Mouse (Mus musculus): ENCODE measurements around the gene Sema4c. TPM values are rescaled to one million over a fixed set of nuclear protein-coding genes. Genes with fewer than 3 reads are reported as not detected.

Gene Sema4c
- total and polyA plus RNA-seq, 3 experiments, result 0.19 to 1.4 TPM; not detected in 1

DNA sequence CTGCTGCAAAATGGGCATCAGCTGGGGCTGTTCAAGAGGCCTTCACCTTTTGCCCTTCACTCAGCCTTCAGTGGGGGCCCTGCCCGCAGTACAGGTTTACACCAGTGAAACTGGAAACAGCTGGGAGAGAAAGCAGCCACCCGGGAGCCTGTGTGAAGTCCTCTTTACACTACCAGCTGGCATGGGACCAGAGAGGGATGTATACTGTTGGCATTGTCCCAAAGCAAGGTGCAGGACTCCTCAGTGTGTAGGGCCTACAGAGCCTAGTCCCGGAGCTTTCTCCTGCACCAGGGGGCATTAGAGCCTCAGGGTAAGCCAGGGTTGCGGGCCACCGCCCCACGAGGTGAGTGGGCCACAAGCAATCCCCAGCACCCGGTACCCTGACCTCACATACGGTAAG, 27.7 kb downstream of the Sema4c start:
- H3K9me3 ChIP-seq (replicated peaks; ENCODE audit: insufficient read depth, low read length), result no peaks in the 10 kb centered on the region
- H3K27ac ChIP-seq (ENCODE audit: control insufficient read depth, low read depth, low read length), result no peak overlapping the region
- no peak for DNase-seq (ENCODE audit: low read depth, low spot score)
- H3K4me1 ChIP-seq (ENCODE audit: control insufficient read depth in 1 of 2, insufficient read depth in 2 of 2, low read length in 2 of 2), result peaks cover 0 to 7% of the 10 kb centered on the region in 2 experiments; a peak in 2 of 4 replicates
- TF ChIP-seq JUND (IDR thresholded peaks at IDR 0.05; ENCODE audit: low read depth, low read length), result no peak
- 0 out of 2 replicates have a peak, but pooled peaks have one; percentile 20 for TF ChIP-seq POLR2AphosphoS2 (IDR thresholded peaks at IDR 0.05; ENCODE audit: low read length)
- H3K36me3 ChIP-seq (ENCODE audit: control insufficient read depth in 1 of 2, insufficient read depth in 2 of 2, low read length in 2 of 2), result peaks cover 0 to 5% of the 10 kb centered on the region in 2 experiments; a peak in 2 of 4 replicates
- H3K4me3 ChIP-seq (ENCODE audit: control insufficient read depth in 1 of 2, insufficient read depth in 1 of 2, low read depth in 2 of 2, low read length in 2 of 2), result no peak overlapping the region
- H3K9ac ChIP-seq (ENCODE audit: control insufficient read depth, low read depth, low read length, poor library complexity, severe bottlenecking), result no peak overlapping the region
- H3K27me3 ChIP-seq (ENCODE audit: control insufficient read depth in 1 of 2, insufficient read depth in 2 of 2, low read length in 2 of 2), result no peaks in the 10 kb centered on the region
- H3K79me2 ChIP-seq (ENCODE audit: control insufficient read depth, insufficient read depth, low read length, poor library complexity), result no peaks in the 10 kb centered on the region

DNA sequence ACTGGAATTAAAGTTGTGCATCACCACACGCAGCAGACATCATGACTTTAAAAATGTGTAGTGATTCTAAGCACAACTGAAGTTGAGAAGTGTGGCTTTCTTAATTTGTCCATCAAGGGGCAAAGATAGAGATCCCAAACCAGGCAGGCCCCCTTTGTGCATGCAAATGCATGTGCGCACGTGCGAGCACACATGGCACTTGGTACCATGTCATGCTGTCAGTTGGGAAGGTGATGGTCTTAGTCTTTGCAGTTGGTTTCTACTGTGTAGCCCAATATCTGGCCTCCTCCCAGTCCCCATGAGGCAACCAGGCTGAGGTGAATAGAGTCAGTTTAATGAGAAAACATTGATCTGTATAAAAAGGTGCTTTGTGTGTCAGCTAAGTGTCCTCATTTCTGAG, 28.3 kb downstream of the Sema4c start:
- Histone ChIP-seq H3K79me2 (ENCODE audit: control insufficient read depth, insufficient read depth, low read length, poor library complexity) (no peaks in the 10 kb centered on the region), H3K27ac (ENCODE audit: control insufficient read depth, low read depth, low read length) (no peak overlapping the region), H3K9me3 (replicated peaks; ENCODE audit: insufficient read depth, low read length) (no peaks in the 10 kb centered on the region), H3K4me1 (ENCODE audit: control insufficient read depth in 1 of 2, insufficient read depth in 2 of 2, low read length in 2 of 2) (peaks cover 0 to 7% of the 10 kb centered on the region in 2 experiments; a peak in 2 of 4 replicates), H3K27me3 (ENCODE audit: control insufficient read depth in 1 of 2, insufficient read depth in 2 of 2, low read length in 2 of 2) (no peaks in the 10 kb centered on the region), H3K4me3 (ENCODE audit: control insufficient read depth in 1 of 2, insufficient read depth in 1 of 2, low read depth in 2 of 2, low read length in 2 of 2) (no peak overlapping the region), H3K36me3 (ENCODE audit: control insufficient read depth in 1 of 2, insufficient read depth in 2 of 2, low read length in 2 of 2) (peaks cover 0 to 5% of the 10 kb centered on the region in 2 experiments; a peak in 2 of 4 replicates), H3K9ac (ENCODE audit: control insufficient read depth, low read depth, low read length, poor library complexity, severe bottlenecking) (no peak overlapping the region)
- no peak for DNase-seq (ENCODE audit: low read depth, low spot score)
- TF ChIP-seq CHD2 (IDR thresholded peaks at IDR 0.05; ENCODE audit: low read length) (no peak), RAD21 (IDR thresholded peaks at IDR 0.05; ENCODE audit: low read depth, low read length) (no peak), KAT2A (conservative IDR thresholded peaks at IDR 0.05; ENCODE audit: low read depth, low read length) (no peak), BHLHE40 (IDR thresholded peaks at IDR 0.05; ENCODE audit: borderline replicate concordance, low read depth, low read length) (no peak), CHD1 (IDR thresholded peaks at IDR 0.05; ENCODE audit: low read depth, low read length) (no peak), TAL1 (IDR thresholded peaks at IDR 0.05; ENCODE audit: low read length) (no peak), MYC (IDR thresholded peaks at IDR 0.05; ENCODE audit: low read depth, low read length) (no peak), ZNF384 (IDR thresholded peaks at IDR 0.05; ENCODE audit: low read depth, low read length) (no peak)

DNA sequence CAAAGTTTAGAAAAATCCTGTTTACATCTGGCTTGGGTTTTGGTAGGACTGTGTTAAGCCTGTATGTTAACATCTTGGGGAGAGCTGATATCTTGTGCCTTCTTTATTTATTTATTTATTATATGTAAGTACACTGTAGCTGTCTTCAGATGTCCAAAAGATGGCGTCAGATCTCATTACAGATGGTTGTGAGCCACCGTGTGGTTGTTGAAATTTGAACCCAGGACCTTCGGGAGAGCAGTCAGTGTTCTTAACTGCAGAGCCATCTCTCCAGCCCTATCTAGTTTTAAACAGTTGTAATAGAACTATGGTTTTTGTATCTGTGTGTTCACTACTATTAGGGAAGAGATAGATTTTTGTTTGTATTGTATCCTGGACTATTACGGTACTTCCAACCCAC, 28.9 kb downstream of the Sema4c start:
- Histone ChIP-seq H3K9ac (ENCODE audit: control insufficient read depth, low read depth, low read length, poor library complexity, severe bottlenecking) (no peak overlapping the region), H3K4me3 (ENCODE audit: control insufficient read depth in 1 of 2, insufficient read depth in 1 of 2, low read depth in 2 of 2, low read length in 2 of 2) (no peak overlapping the region), H3K79me2 (ENCODE audit: control insufficient read depth, insufficient read depth, low read length, poor library complexity) (no peaks in the 10 kb centered on the region), H3K27ac (ENCODE audit: control insufficient read depth, low read depth, low read length) (no peak overlapping the region), H3K4me1 (ENCODE audit: control insufficient read depth in 1 of 2, insufficient read depth in 2 of 2, low read length in 2 of 2) (peaks cover 0 to 3% of the 10 kb centered on the region in 2 experiments; a peak in 1 of 4 replicates), H3K9me3 (replicated peaks; ENCODE audit: insufficient read depth, low read length) (no peaks in the 10 kb centered on the region), H3K27me3 (ENCODE audit: control insufficient read depth in 1 of 2, insufficient read depth in 2 of 2, low read length in 2 of 2) (no peaks in the 10 kb centered on the region), H3K36me3 (ENCODE audit: control insufficient read depth in 1 of 2, insufficient read depth in 2 of 2, low read length in 2 of 2) (peaks cover 0 to 5% of the 10 kb centered on the region in 2 experiments; a peak in 2 of 4 replicates)
- TF ChIP-seq SMC3 (IDR thresholded peaks at IDR 0.05; ENCODE audit: low read depth, low read length) (no peak), CHD2 (IDR thresholded peaks at IDR 0.05; ENCODE audit: low read length) (no peak), USF2 (IDR thresholded peaks at IDR 0.05; ENCODE audit: borderline replicate concordance in 1 of 2, insufficient read depth in 1 of 2, low read depth in 1 of 2, low read length in 2 of 2) (no peak), ZC3H11A (IDR thresholded peaks at IDR 0.05; ENCODE audit: low read depth, low read length) (no peak), NELFE (IDR thresholded peaks at IDR 0.05; ENCODE audit: low read depth, low read length) (no peak), ELF1 (IDR thresholded peaks at IDR 0.05; ENCODE audit: low read depth, low read length) (no peak), MXI1 (IDR thresholded peaks at IDR 0.05; ENCODE audit: low read depth, low read length) (no peak), MYC (IDR thresholded peaks at IDR 0.05; ENCODE audit: low read depth, low read length) (no peak), POLR2A (IDR thresholded peaks at IDR 0.05; ENCODE audit: control insufficient read depth in 1 of 2, insufficient read depth in 1 of 2, low read depth in 1 of 2, low read length in 2 of 2, poor library complexity in 1 of 2) (no peak), ZMIZ1 (IDR thresholded peaks at IDR 0.05; ENCODE audit: low read depth, low read length) (no peak), USF1 (IDR thresholded peaks at IDR 0.05; ENCODE audit: low read depth, low read length) (no peak)
- DNase-seq (ENCODE audit: low read depth, low spot score), result no peak
